16 mouse cellular contexts compared by ENCODE assay signal in the genomic region with DNA sequence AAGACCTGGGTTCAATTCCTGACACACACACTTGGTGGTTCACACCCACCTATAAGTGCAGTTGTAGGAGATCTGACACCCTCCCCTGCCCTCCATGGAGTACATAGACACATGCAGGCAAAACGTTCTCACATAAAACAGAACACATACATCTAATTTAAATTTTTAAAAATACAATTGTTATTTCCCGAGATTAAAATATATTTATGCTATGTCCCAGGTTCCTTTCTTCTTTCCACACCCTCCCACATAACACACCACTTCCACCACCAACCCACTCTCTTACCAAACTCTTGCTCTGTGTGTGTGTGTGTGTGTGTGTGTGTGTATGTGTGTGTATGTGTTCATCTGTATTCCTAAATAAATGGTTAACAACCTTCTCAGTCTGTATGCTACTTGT.
"Had no signal": no experiment of that assay in that cellular context is flagged by ENCODE, and none has a peak within 500 bp of the region (broad histone marks: within the 10 kb centered on the region; RNA-seq: fewer than 3 reads in every experiment).

No protein-coding gene starts in this region.

- H3K9ac ChIP-seq: lung, embryonic 14.5 days; midbrain, embryonic 13.5 days; midbrain, embryonic 15.5 days; neural tube, embryonic 12.5 days; stomach, embryonic 15.5 days had no signal

- H3K4me2 ChIP-seq: lung, embryonic 14.5 days; midbrain, embryonic 11.5 days; midbrain, embryonic 13.5 days; midbrain, embryonic 15.5 days; neural tube, embryonic 12.5 days; stomach, embryonic 15.5 days had no signal

- H3K9me3 ChIP-seq: midbrain, embryonic 13.5 days; midbrain, embryonic 15.5 days; neural tube, embryonic 12.5 days; stomach, embryonic 15.5 days had no signal

- H3K27me3 ChIP-seq: megakaryocyte, embryonic 14.5 days; midbrain, embryonic 13.5 days; midbrain, embryonic 15.5 days; neural tube, embryonic 12.5 days; stomach, embryonic 15.5 days had no signal

- ATAC-seq: midbrain, embryonic 13.5 days; midbrain, embryonic 15.5 days had no signal

- H3K4me3 ChIP-seq: megakaryocyte, embryonic 14.5 days; midbrain, embryonic 13.5 days; midbrain, embryonic 15.5 days; neural tube, embryonic 12.5 days; stomach, embryonic 15.5 days had no signal

- H3K27ac ChIP-seq: macrophage; midbrain, embryonic 13.5 days; midbrain, embryonic 15.5 days; neural tube, embryonic 12.5 days; stomach, embryonic 15.5 days; stomach, postnatal 0 days had no signal

- DNase-seq: lung, adult 18-20 months; lung, embryonic 14.5 days; lung, postnatal 14 days; lung, postnatal 36 days; right cerebral cortex, postnatal 14 days; thymus, adult 2 months; thymus, postnatal 25 days; thymus, postnatal 4 days had no signal
